Mouse (Mus musculus): Measurements from ENCODE around the gene Sumo3. TPM values are rescaled to one million over a fixed set of nuclear protein-coding genes. Genes with fewer than 3 reads are reported as not detected.

Gene Sumo3
- polyA plus RNA-seq, 1 experiment from 2014 or later: 245 TPM

DNA sequence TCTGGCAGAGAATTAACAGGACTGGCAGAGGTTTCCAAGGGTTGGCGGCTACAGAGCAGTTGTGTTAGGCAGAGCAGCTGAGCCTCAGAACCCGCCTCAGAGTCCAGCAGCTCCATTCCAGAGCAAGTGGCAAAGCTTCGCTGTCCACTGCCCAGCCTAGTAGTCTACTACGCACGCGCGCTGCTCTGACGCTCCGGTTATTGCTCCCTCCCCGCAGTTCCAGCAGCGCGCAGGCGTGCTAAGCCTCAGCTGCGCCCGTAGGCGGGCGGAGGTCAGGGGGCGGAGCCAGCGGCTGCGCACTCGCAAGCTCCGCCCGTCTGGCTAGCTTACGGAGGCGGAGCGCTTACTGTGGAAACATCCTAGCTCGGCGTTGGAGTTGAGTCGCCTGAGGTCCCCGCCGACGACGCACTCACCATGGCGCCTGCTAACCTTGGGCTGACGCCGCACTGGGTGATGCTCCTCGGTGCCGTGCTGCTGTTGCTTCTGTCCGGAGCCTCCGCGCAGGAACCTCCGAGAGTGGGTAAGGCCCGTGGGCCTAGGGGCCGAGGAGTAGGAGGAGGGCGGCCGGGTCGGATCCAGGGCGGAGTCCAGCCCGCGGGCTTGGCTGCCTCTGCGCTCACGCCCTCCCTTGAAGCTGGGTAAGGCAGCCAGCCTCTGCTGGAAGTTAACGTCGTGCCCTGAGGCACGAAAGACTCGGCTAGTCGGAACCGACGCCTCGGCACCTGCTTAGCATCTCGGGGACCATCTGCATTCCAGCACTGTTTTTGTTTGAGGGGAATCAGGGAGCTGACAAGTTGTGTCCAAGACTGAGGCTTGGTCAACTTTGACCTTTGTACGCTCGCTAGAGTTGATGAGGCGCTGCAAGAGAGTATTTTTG, 24.3 kb upstream of the Sumo3 start, which contains the start of gene Pttg1ip:
Pttg1ip (plus strand) TSS at position 313 of the 877 bp plus-strand sequence.
- WGBS (ENCODE audit: missing documents): under 1% methylated on average over 64 of the region's 64 CpGs
- Histone ChIP-seq H3K36me3 (ENCODE audit: inconsistent target) (peaks cover 1% of the 10 kb centered on the region; the same call in 1 of the 2 replicates), H3K27ac (peak within 1 kb of the TSS; percentile 42), H3K79me2 (ENCODE audit: inconsistent target) (peaks cover 46% of the 10 kb centered on the region), H3K4me3 (ENCODE audit: inconsistent target) (peak within 1 kb of the TSS; percentile 69)

DNA sequence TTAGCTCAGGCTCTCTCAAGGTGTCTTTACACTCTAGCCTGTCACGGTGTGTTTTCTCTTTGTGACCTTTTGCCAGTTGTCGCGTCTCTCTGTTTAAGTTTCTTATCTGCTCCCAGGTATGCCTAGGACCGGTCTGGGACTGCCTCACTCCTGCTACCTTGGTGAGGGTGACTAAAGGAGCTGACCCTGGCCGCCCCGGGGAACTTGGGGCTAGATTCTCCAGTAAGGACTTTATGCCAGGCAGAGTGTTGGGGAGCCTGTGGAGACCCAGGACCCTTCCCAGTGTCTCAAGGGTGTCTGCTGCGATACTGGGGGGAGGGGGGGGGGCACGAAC, 23.6 kb upstream of the Sumo3 start:
- Histone ChIP-seq H3K79me2 (ENCODE audit: inconsistent target) (peaks cover 53% of the 10 kb centered on the region), H3K27ac (peak overlapping the region; percentile 33), H3K4me3 (ENCODE audit: inconsistent target) (peak overlapping the region; percentile 69), H3K36me3 (ENCODE audit: inconsistent target) (peaks cover 7% of the 10 kb centered on the region; the same call in 1 of the 2 replicates)
- 15% methylated on average over 6 of the region's 8 CpGs for WGBS (ENCODE audit: missing documents)

DNA sequence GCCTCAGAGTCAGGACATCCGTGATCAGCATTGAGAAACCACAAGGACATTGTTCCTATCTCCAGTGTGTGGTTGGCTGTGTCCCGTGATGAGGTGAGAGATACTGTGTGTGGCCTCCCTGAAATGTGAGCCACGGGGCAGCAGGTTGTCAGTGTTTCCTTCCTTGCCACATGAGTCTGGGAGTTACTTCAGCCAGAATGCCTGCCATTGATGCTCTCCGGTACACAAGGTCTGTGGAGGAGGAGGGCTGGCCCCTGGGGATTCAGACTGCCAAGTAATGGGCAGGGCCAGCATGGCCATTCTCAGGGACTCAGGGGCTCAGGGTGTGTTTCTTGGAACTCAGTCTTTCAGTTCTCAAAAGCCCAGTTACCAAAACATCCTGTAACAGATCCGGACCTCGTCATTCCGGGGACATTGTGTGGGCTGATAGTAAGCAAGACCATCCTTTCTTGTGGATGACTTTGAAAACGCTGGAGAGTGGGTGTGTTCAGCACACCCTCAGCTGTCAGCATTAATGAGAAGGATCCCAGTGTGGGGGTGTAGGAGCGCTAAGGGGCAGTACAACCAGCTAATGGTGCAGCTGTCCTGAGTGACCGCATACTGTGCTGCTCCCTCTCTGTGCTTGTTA, 22.0 kb upstream of the Sumo3 start:
- no peak overlapping the region for H3K27ac ChIP-seq
- H3K79me2 ChIP-seq (ENCODE audit: inconsistent target): peaks cover 69% of the 10 kb centered on the region
- peaks cover 15% of the 10 kb centered on the region; the same call in 1 of the 2 replicates for H3K36me3 ChIP-seq (ENCODE audit: inconsistent target)
- WGBS (ENCODE audit: missing documents): 37% methylated on average over 8 of the region's 10 CpGs
- H3K4me3 ChIP-seq (ENCODE audit: inconsistent target): no peak overlapping the region

DNA sequence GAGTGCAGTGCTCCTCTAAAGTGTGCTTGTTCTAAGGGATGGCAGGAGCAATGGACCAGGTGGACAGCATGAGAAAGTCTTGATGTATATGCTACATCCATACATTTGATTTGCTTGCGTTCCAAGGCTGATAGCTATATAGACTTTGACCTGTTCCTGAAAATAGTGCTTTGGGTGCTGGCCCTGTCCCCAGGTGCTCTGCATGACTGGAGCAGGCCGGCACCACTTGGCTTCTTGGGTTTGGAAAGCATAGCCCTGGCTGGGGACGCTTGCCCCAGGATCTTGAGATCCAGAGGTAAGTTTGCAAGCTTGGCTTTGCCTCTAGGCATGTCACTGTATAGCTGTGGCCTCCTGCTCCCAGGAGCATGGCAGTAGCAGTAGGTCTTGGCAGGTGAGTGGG, 19.3 kb upstream of the Sumo3 start:
- Histone ChIP-seq H3K27ac (no peak overlapping the region), H3K79me2 (ENCODE audit: inconsistent target) (peaks cover 96% of the 10 kb centered on the region), H3K4me3 (ENCODE audit: inconsistent target) (no peak overlapping the region), H3K36me3 (ENCODE audit: inconsistent target) (peaks cover 37% of the 10 kb centered on the region; the same call in 1 of the 2 replicates)
- 100% methylated on average over 3 of the region's 3 CpGs for WGBS (ENCODE audit: missing documents)

DNA sequence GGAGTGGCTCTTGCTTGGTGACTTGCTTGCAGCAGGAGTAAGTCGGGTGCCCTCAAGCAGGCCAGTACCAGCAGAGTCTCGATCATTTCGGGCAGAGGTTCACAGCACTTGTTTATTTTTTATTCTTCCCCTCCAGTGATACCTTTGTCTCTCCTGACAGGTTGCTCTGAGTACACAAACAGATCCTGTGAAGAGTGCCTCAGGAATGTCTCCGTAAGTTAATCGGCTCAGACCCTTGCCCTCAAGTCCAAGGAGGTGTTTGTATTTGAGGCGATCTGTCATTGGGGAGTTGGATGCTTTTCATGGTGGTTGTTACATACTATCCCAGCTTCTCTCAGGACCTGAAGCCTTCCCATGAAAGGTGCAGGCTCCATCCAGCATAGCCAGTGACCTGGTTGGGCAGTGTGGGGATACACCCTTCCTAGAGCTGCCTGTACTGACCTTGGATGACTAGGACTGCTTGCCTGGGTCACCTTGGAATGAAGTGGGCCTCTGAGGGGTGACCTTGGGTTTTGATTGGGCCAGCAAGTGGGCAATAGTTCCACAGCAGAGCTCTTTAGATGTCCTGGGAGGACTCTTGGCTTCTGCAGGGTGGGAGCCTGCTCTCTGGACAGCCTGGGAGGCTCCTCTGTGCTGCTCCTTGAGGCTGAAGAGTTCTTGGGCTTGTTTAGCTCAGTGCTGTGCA, 18.7 kb upstream of the Sumo3 start:
- no peak overlapping the region for H3K27ac ChIP-seq
- no peak overlapping the region for H3K4me3 ChIP-seq (ENCODE audit: inconsistent target)
- WGBS (ENCODE audit: missing documents): 99% methylated on average over 6 of the region's 6 CpGs
- peaks cover 98% of the 10 kb centered on the region for H3K79me2 ChIP-seq (ENCODE audit: inconsistent target)
- H3K36me3 ChIP-seq (ENCODE audit: inconsistent target): peaks cover 43% of the 10 kb centered on the region; the same call in 1 of the 2 replicates

DNA sequence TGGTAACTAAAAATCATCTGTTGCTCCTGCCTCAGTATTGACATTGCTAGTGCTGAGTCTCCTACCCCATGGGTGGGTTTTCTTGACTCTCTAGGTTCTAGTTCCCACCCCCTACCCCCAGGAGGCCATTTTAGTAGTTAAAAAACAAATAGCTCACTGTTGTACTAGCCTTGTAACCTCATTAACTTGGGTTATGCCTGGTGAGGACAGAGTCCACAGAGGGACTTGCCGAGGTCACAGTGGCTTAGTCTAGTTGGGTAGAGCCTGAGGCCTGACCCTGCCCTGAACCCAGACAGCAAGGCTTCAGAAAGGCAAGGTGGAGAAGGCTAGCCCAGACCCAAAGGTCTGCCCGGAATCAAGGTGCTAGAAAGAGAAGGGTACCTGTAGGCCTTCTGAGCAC, 17.9 kb upstream of the Sumo3 start:
- Histone ChIP-seq H3K79me2 (ENCODE audit: inconsistent target) (peaks cover 90% of the 10 kb centered on the region), H3K36me3 (ENCODE audit: inconsistent target) (peaks cover 51% of the 10 kb centered on the region), H3K27ac (no peak overlapping the region), H3K4me3 (ENCODE audit: inconsistent target) (no peak overlapping the region)
- WGBS (ENCODE audit: missing documents): 90% methylated on average over 1 of the region's 2 CpGs

DNA sequence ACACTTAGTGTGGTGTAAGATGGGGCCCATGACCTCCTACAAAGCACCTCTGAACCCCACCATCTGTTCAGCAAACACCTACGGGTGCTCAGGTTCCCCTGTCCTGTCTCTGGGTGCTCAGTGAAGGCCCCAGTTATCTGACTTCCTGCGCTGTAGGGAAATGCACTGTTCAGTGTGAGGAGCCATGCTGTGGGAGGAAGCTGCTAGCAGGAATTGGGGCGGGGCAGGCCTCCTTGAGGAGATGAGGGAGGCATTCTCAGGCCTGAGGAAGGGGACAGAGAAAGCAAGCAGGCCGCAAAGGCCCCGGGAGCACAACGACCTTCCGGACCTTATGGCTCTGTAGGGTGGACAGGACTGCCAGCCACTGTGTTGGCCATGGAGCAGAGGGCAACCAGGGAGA, 16.8 kb upstream of the Sumo3 start:
- 37% methylated on average over 7 of the region's 7 CpGs for WGBS (ENCODE audit: missing documents)
- Histone ChIP-seq H3K27ac (no peak overlapping the region), H3K36me3 (ENCODE audit: inconsistent target) (peaks cover 62% of the 10 kb centered on the region), H3K79me2 (ENCODE audit: inconsistent target) (peaks cover 79% of the 10 kb centered on the region), H3K4me3 (ENCODE audit: inconsistent target) (no peak overlapping the region)

DNA sequence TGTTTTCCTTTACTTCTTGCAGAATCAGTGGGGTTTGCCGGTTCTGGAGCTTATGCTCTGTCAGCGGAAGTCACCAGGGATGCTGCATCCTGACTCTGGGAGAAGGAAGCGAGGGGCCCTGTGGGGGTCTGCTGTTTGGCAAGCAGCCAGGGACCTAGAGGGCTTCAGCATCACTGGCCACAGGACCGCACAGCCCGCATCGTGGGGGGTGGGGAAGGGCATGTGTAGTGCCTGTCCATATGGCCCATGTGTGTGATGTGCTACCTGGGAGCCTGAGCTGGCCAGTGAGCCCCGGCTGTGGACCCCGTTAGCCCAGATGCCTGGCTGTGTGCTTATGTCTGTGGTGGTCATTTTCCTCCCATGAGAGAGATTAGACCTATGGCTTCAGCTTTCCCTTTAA, 16.1 kb upstream of the Sumo3 start:
- 77% methylated on average over 8 of the region's 8 CpGs for WGBS (ENCODE audit: missing documents)
- Histone ChIP-seq H3K79me2 (ENCODE audit: inconsistent target) (peaks cover 73% of the 10 kb centered on the region), H3K27ac (no peak overlapping the region), H3K4me3 (ENCODE audit: inconsistent target) (no peak overlapping the region), H3K36me3 (ENCODE audit: inconsistent target) (peaks cover 68% of the 10 kb centered on the region)

DNA sequence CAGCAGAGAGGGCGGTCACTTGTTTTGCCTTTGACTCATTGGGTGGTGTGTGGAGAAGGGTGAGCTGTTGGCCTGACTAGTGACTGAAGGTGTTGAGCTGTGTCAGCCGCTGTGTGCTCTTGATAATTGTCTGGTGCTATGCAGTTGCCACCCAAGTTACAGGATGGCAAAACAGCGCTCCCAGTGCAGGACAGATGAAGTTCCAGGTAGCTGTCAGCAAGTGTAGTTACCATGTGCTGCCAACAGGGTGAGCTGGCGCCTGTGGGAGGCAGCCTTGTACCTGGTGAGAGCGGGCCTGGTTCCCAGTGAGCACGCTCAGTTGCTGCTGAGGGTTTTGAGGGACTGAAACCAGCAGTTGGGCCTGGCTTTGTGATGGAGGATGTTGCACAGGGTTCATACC, 15.1 kb upstream of the Sumo3 start:
- H3K27ac ChIP-seq: no peak overlapping the region
- peaks cover 79% of the 10 kb centered on the region for H3K36me3 ChIP-seq (ENCODE audit: inconsistent target)
- H3K79me2 ChIP-seq (ENCODE audit: inconsistent target): peaks cover 63% of the 10 kb centered on the region
- H3K4me3 ChIP-seq (ENCODE audit: inconsistent target): no peak overlapping the region
- WGBS (ENCODE audit: missing documents): 53% methylated on average over 6 of the region's 6 CpGs

DNA sequence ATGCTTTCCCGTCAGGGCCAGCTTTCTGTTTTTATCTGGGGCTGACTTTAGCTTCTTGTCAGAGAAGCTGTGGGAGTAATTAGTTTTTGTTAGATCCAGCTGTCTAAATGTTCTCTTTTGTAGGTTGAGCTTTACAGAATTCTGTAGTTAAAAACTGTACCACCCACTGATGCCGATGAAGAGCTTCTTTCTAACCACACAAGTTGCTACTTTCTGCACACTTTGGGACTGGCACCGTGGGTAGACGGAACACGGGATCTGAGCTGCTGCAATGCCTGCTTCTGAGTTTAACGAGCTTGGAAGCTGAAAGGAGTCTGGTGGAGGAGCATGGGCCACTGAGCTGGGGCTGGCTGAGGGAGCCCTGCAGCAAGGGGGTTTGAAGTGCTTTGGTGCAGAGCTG, 14.4 kb upstream of the Sumo3 start:
- WGBS (ENCODE audit: missing documents): 89% methylated on average over 6 of the region's 6 CpGs
- H3K27ac ChIP-seq: no peak overlapping the region
- no peak overlapping the region for H3K4me3 ChIP-seq (ENCODE audit: inconsistent target)
- H3K36me3 ChIP-seq (ENCODE audit: inconsistent target): peaks cover 85% of the 10 kb centered on the region
- H3K79me2 ChIP-seq (ENCODE audit: inconsistent target): peaks cover 56% of the 10 kb centered on the region

DNA sequence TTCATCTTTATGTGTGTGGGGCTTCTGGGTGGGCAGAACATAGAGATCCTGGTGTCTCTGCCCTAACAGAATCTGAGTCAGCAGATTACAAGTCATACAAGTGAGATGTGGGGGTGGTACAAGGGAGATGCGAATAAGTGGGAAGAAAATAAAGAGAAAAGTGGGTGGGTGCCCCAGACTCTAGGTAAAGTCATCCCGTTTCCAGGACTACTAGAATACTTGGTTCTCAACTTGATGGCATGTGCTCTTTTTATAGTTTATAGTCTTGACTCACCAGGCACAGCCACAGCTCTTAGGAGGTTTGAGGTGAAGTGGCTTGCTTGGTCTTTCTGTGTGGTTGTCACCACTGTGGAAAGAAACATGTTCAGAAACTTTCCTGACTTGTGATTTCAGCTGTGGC, 9.8 kb upstream of the Sumo3 start:
- Histone ChIP-seq H3K4me3 (ENCODE audit: inconsistent target) (no peak overlapping the region), H3K79me2 (ENCODE audit: inconsistent target) (peaks cover 10% of the 10 kb centered on the region), H3K36me3 (ENCODE audit: inconsistent target) (peaks cover 73% of the 10 kb centered on the region), H3K27ac (no peak overlapping the region)
- 96% methylated on average over 2 of the region's 2 CpGs for WGBS (ENCODE audit: missing documents)

DNA sequence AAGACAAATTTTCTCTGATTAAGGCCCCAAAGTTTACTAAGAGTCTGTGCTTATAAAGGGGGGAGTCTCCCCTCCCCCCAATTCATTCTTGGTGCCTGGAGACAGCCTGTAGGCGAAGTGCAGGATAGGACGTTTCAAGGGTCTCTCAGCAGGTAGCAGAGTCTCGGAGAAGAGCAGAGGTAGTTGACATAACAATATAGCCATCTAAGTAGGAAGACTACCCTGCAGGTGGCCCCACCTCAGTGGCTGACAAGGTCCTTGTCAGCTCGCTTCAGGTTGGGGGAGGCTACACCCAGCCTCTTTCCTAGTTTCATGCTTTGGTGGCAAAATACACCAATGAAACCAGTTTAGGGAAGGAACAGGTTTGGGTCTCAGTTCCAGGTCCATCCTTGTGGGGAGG, 2.9 kb upstream of the Sumo3 start:
- Histone ChIP-seq H3K27ac (no peak overlapping the region), H3K4me3 (ENCODE audit: inconsistent target) (no peak overlapping the region), H3K79me2 (ENCODE audit: inconsistent target) (peaks cover 14% of the 10 kb centered on the region), H3K36me3 (ENCODE audit: inconsistent target) (peaks cover 8% of the 10 kb centered on the region; the same call in 1 of the 2 replicates)
- 88% methylated on average over 4 of the region's 4 CpGs for WGBS (ENCODE audit: missing documents)

DNA sequence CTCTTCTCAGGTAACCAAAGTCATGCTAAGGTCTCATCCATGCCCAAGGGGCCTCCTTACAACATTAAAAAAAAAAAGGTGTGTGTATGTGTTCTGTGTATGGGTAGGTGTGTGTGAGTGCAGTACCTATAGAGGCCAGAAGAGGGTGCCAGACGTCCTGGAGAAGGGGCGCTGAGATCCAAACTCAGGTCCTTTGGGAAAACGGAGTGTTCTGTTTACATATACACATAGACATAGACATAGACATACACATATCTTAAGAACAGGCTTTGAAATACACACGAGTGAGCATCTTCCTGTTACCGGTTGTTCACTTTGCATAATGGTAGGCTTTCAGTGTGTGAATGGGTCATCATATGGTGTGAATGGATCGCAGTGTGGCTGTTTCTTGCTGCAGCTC, 1.8 kb upstream of the Sumo3 start:
- Histone ChIP-seq H3K27ac (no peak overlapping the region), H3K4me3 (ENCODE audit: inconsistent target) (no peak overlapping the region), H3K36me3 (ENCODE audit: inconsistent target) (no peaks in the 10 kb centered on the region; the same call in 1 of the 2 replicates), H3K79me2 (ENCODE audit: inconsistent target) (peaks cover 25% of the 10 kb centered on the region)
- WGBS (ENCODE audit: missing documents): 98% methylated on average over 6 of the region's 6 CpGs

DNA sequence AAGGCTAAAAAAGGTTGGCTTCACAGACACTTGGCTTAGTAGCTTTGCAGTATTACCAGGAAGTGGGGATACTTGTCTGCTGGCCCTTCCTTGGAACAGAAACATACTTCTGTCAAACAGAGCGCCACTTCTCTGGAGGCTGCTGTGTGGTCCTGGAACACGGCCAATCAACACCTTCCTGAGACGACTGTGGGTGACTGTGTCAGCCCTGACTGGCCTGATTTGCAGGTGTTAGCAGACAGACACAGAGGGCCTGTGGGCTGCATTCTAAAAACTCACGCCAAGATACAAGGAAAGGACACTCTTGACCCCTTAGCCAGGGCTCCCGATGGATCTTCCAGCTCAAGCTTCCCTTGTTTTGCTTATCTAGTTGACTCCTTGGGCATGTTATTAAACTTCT, 939 bp upstream of the Sumo3 start:
- H3K4me3 ChIP-seq (ENCODE audit: inconsistent target): no peak overlapping the region
- H3K79me2 ChIP-seq (ENCODE audit: inconsistent target): peaks cover 34% of the 10 kb centered on the region
- H3K27ac ChIP-seq: no peak overlapping the region
- WGBS (ENCODE audit: missing documents): 74% methylated on average over 5 of the region's 5 CpGs
- H3K36me3 ChIP-seq (ENCODE audit: inconsistent target): peaks cover 2% of the 10 kb centered on the region; the same call in 1 of the 2 replicates

DNA sequence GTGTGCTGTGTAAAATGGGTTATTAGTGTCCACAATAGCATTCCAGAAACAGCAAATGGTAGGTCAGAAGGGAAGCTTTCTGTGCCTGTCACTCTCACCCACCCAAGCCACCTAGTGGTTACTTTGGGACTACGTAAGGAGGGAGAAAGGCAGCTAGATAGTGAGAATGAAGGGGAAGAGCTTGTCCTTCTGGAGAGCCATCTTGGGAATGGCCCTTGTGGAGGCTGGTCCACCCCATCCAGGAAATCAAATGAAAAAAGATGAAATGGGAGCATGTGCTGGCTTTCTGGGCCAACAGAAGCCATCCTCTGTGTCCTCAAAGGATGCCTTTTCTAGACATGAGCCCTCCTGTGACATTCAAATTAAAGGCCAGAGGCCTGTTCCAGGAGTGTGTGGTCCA, 529 bp upstream of the Sumo3 start:
- WGBS (ENCODE audit: missing documents): 43% methylated on average over 1 of the region's 1 CpGs
- peaks cover 38% of the 10 kb centered on the region for H3K79me2 ChIP-seq (ENCODE audit: inconsistent target)
- H3K27ac ChIP-seq: peak overlapping the region; percentile 36
- H3K4me3 ChIP-seq (ENCODE audit: inconsistent target): no peak overlapping the region
- H3K36me3 ChIP-seq (ENCODE audit: inconsistent target): peaks cover 6% of the 10 kb centered on the region

Data from macrophage (primary cell).